Mouse (Mus musculus) hindbrain, embryonic 14.5 days (tissue): ENCODE measurements at regions not wholly inside any gene's neighbourhood (a gene's known extent, or its start where the extent isn't known, plus 50 kb on each side); places are given as distances from the start of the nearest gene placed in this dataset.

ENCODE experiments used
- ATAC-seq: fragments of 200-750 bp; cut with Nextera tagmentation; 2 replicates; pipeline ENCODE4 v1.8.0; 2017; ENCODE audit warnings: moderate number of reproducible peaks, mild to moderate bottlenecking, moderate TSS enrichment, moderate library complexity; ENCODE audit not compliant: low FRiP score
- DNase-seq: peaks from one replicate; pipeline ENCODE4 v3.0.0-alpha.2; 2015; ENCODE audit warnings: low spot score
- H3K27ac ChIP-seq: fragments of 300-500 bp; sonication (generic); 2 replicates; pipeline ENCODE4 v1.5.1; 2014; ENCODE audit warnings: mild to moderate bottlenecking, moderate library complexity
- H3K27me3 ChIP-seq: fragments of 300-500 bp; sonication (generic); 2 replicates; pipeline ENCODE4 v1.6.1; 2014; ENCODE audit warnings: mild to moderate bottlenecking, low read length, mixed read lengths; ENCODE audit not compliant: control insufficient read depth, insufficient read depth
- H3K36me3 ChIP-seq: fragments of 300-500 bp; sonication (generic); replicated peaks from 2 replicates; pipeline ENCODE4 v1.6.1; 2014; ENCODE audit not compliant: control insufficient read depth, insufficient read depth
- H3K4me1 ChIP-seq: fragments of 300-500 bp; sonication (generic); replicated peaks from 2 replicates; pipeline ENCODE4 v1.6.1; 2014; ENCODE audit warnings: antibody characterized with exemption, low read length, mixed read lengths; ENCODE audit not compliant: control insufficient read depth, insufficient read depth
- H3K4me2 ChIP-seq: fragments of 300-500 bp; sonication (generic); replicated peaks from 2 replicates; pipeline ENCODE4 v1.6.1; 2014; ENCODE audit warnings: mild to moderate bottlenecking, moderate library complexity
- H3K4me3 ChIP-seq: fragments of 300-500 bp; sonication (generic); replicated peaks from 2 replicates; pipeline ENCODE4 v1.5.1; 2014; ENCODE audit warnings: mild to moderate bottlenecking, low read length
- H3K9ac ChIP-seq: fragments of 300-500 bp; sonication (generic); 2 replicates; pipeline ENCODE4 v1.6.1; 2014
- H3K9me3 ChIP-seq: fragments of 300-500 bp; sonication (generic); 2 replicates; pipeline ENCODE4 v1.6.1; 2016; ENCODE audit warnings: low read length; ENCODE audit not compliant: control insufficient read depth
- WGBS: fragments of 180-500 bp; shearing (Covaris S2); extraction: QIAGEN DNeasy Blood & Tissue Kit; methylation state at CpG from one replicate; pipeline ENCODE4 v1.1.7; 2014; 5-methylcytosine and 5-hydroxymethylcytosine counted together

- no peak for DNase-seq
- H3K27ac ChIP-seq = no peak overlapping the region
- no peak overlapping the region for H3K9ac ChIP-seq
- no peaks in the 10 kb centered on the region for H3K9me3 ChIP-seq
- H3K36me3 ChIP-seq = no peaks in the 10 kb centered on the region
- H3K27me3 ChIP-seq = no peaks in the 10 kb centered on the region
- H3K4me2 ChIP-seq = no peak overlapping the region
- H3K4me3 ChIP-seq = no peak overlapping the region
- H3K4me1 ChIP-seq = no peaks in the 10 kb centered on the region
- ATAC-seq = no peak
- 90% methylated on average over 2 of the region's 2 CpGs for WGBS
Observed at GRCm38 (mm10) chr2:133498186-133498571, 53.8 kb upstream of the Bmp2 start.

- Histone ChIP-seq H3K4me3 (no peak overlapping the region), H3K9me3 (no peaks in the 10 kb centered on the region), H3K27me3 (no peaks in the 10 kb centered on the region), H3K4me2 (no peak overlapping the region), H3K4me1 (no peaks in the 10 kb centered on the region), H3K27ac (no peak overlapping the region), H3K36me3 (no peaks in the 10 kb centered on the region), H3K9ac (no peak overlapping the region)
- WGBS = 78% methylated on average over 3 of the region's 3 CpGs
- DNase-seq (no peak), ATAC-seq (no peak)
Observed at GRCm38 (mm10) chr2:133498717-133499143, 53.2 kb upstream of the Bmp2 start.

GRCm38 (mm10) chr2:133499904-133500303, 52.1 kb upstream of the Bmp2 start:
- no peaks in the 10 kb centered on the region for H3K4me1 ChIP-seq
- H3K4me3 ChIP-seq = no peak overlapping the region
- no peak overlapping the region for H3K4me2 ChIP-seq
- H3K9ac ChIP-seq = no peak overlapping the region
- no peak for DNase-seq
- H3K27me3 ChIP-seq = no peaks in the 10 kb centered on the region
- no peak for ATAC-seq
- WGBS = 83% methylated on average over 3 of the region's 3 CpGs
- no peaks in the 10 kb centered on the region for H3K36me3 ChIP-seq
- no peaks in the 10 kb centered on the region for H3K9me3 ChIP-seq
- no peak overlapping the region for H3K27ac ChIP-seq
